Mouse (Mus musculus) limb, embryonic 12.5 days (tissue): ENCODE results near the gene Arid4a. TPM values are rescaled to one million over a fixed set of nuclear protein-coding genes. Genes with fewer than 3 reads are reported as not detected.

Experiments used
- ATAC-seq: fragments of 200-750 bp; cut with Nextera tagmentation; 2 replicates; pipeline ENCODE4 v1.8.0; 2017; ENCODE audit warnings: low read depth, moderate TSS enrichment; ENCODE audit not compliant: insufficient number of reproducible peaks, insufficient read depth, low FRiP score, low TSS enrichment
- H3K27ac ChIP-seq: fragments of 300-500 bp; sonication (generic); 2 replicates; pipeline ENCODE4 v1.5.1; 2016; ENCODE audit warnings: mild to moderate bottlenecking, moderate library complexity
- H3K27me3 ChIP-seq: fragments of 300-500 bp; sonication (generic); 2 replicates; pipeline ENCODE4 v1.6.1; 2016; ENCODE audit warnings: mild to moderate bottlenecking, moderate library complexity
- H3K36me3 ChIP-seq: fragments of 300-500 bp; sonication (generic); 2 replicates; pipeline ENCODE4 v1.6.1; 2016; ENCODE audit warnings: mild to moderate bottlenecking, moderate library complexity
- H3K4me1 ChIP-seq: fragments of 300-500 bp; sonication (generic); replicated peaks from 2 replicates; pipeline ENCODE4 v1.6.1; 2016
- H3K4me2 ChIP-seq: fragments of 300-500 bp; sonication (generic); 2 replicates; pipeline ENCODE4 v1.6.1; 2016; ENCODE audit warnings: mild to moderate bottlenecking, moderate library complexity
- H3K4me3 ChIP-seq: fragments of 300-500 bp; sonication (generic); replicated peaks from 2 replicates; pipeline ENCODE4 v1.5.1; 2016; ENCODE audit warnings: mild to moderate bottlenecking
- H3K9ac ChIP-seq: fragments of 300-500 bp; sonication (generic); replicated peaks from 2 replicates; pipeline ENCODE4 v1.6.1; 2016; ENCODE audit warnings: mild to moderate bottlenecking, moderate library complexity
- H3K9me3 ChIP-seq: fragments of 300-500 bp; sonication (generic); 2 replicates; pipeline ENCODE4 v1.6.1; 2016; ENCODE audit warnings: mild to moderate bottlenecking, moderate library complexity
- WGBS: fragments of 180-500 bp; shearing (Covaris S2); methylation state at CpG from one replicate; pipeline ENCODE4 v1.1.7; 2016; 5-methylcytosine and 5-hydroxymethylcytosine counted together
- polyA plus RNA-seq: library from polyadenylated mRNA; unstranded; fragments of >200 nt; fragmentation: Nextera tagmentation; extraction: Ambion mirVana; gene quantifications from 2 replicates; pipeline ENCODE4 v1.2.1, GENCODE M21; 2016

Gene Arid4a
- polyA plus RNA-seq, 1 experiment from 2014 or later = 39.3 TPM

DNA sequence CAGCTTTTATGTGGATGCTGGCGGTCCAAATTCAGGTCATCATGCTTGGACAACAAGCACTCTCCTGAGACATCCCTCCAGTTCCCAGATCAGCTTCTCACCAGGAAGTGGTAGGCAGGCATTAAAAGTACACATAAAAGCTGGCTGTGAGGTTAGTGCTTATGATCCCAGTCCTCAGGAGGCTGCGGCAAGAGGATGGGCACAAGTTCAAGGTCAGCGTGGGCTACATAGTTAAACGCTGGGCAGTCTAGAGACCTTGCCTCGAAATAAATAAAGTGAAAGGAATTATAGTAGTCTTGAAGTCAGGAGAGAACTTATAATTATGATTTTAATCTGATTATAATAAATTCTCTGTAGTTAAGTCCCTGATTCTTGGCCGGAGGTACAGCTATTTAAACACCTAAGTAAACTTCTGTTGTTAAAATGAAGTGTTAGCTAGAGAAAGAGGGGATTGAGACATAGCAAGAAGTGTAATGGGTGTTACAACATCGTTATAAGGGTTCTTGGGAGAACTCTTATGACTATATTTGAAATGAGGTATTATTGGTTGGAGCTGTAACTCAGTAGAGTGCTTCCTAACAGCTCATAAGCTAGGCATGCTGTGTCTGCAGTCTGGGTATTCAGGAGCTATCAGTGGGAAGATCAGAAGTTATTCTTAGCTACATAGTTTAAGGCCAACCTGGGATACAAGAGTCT is 30.8 kb upstream of the Arid4a start:
- no peak overlapping the region for H3K4me2 ChIP-seq
- H3K27ac ChIP-seq = no peak overlapping the region
- no peaks in the 10 kb centered on the region for H3K27me3 ChIP-seq
- 94% methylated on average over 7 of the region's 7 CpGs for WGBS
- H3K4me3 ChIP-seq = no peak overlapping the region
- H3K9me3 ChIP-seq = no peaks in the 10 kb centered on the region
- H3K4me1 ChIP-seq = no peaks in the 10 kb centered on the region
- H3K36me3 ChIP-seq = peaks cover 83% of the 10 kb centered on the region
- H3K9ac ChIP-seq = no peak overlapping the region
- ATAC-seq = no peak

DNA sequence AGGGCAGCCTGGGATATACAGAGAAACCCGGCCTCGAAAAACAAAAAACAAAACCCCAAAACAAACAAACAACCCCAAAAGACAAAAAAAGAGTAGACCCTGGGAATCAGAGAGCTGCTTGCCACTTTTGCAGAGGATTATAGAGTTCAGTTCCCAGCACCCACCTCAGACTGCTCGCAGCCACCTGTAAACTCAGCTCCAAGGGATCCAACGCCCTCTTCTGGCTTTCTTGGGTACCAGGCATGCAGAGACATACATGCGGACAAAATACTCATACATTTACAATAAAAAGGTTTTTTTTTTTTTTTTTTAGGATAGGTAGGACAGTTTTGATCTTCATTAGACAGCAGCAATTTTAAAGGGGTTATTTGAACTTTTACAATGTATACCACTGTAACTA is 18.6 kb upstream of the Arid4a start:
- H3K4me3 ChIP-seq = no peak overlapping the region
- H3K36me3 ChIP-seq = peaks cover 69% of the 10 kb centered on the region
- H3K9me3 ChIP-seq = no peaks in the 10 kb centered on the region
- WGBS = 88% methylated on average over 5 of the region's 5 CpGs
- no peak overlapping the region for H3K4me2 ChIP-seq
- H3K27me3 ChIP-seq = no peaks in the 10 kb centered on the region
- H3K27ac ChIP-seq = no peak overlapping the region
- no peak overlapping the region for H3K9ac ChIP-seq
- no peak for ATAC-seq
- H3K4me1 ChIP-seq = no peaks in the 10 kb centered on the region; the same call in 1 of the 2 replicates

DNA sequence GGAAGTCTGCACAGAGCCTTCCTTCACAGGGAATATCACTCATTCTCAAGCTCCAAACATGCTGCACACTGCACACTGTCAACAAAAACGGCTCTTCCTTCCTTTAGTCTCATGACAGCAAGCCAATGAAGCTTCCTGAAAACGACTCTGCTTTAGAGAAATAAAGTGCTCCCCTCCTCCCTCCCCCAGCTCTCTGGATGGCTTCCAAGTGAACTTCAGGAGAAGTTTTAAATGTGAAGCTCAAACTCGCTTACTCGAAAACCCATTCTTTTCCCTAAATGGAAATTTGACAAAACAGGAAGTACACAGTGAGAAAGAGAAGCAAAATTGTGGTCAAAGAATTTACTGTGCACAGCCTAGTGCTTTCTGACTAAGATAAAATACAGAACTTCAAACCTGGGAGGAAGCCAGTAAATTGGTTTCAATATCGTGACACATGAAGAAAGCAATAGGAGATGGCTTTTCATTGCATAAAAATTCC is 16.3 kb upstream of the Arid4a start:
- Histone ChIP-seq H3K4me1 (no peaks in the 10 kb centered on the region; the same call in 1 of the 2 replicates), H3K36me3 (peaks cover 66% of the 10 kb centered on the region), H3K4me3 (no peak overlapping the region), H3K9me3 (no peaks in the 10 kb centered on the region), H3K4me2 (no peak overlapping the region), H3K9ac (no peak overlapping the region), H3K27ac (no peak overlapping the region; the same call in 1 of the 2 replicates), H3K27me3 (no peaks in the 10 kb centered on the region)
- no peak for ATAC-seq
- WGBS = 60% methylated on average over 5 of the region's 5 CpGs

DNA sequence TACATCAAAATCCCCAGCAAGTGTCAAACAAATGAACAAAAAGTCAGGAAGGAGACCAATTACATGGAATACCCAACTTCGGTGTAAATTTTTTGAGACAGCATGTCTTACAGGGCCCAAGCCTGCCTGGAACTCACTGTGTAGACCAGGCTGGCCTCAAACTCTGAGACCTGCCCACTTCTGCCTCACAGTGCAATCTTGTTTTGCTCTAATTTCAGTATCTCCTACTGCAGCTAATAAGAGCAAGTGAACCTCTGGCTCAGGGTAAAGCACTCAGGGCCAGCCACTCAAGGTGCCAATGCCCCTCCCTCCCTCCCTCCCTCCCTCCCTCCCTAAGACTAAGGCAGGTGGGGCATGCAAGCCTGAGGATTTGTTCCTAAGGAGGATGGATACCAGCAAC is 15.4 kb upstream of the Arid4a start:
- H3K36me3 ChIP-seq = peaks cover 69% of the 10 kb centered on the region

DNA sequence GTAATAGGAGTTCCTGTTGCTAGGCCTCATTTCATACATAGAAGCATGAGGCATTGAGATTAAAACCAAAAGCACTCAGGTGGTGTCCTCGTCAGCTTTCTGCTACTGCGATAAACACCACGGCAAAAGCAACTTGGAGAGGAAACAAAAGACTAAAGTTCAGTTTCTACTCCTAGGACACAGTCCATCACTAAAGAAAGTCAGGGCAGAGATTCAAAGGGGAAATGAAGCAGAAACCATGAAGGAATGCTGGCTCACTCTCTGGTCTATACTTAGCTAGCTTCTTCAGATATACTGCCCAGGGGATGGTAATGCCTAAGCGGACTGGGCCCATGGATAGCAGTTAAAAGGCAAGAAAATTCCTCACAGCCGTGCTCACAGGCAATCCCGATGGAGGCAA is 14.3 kb upstream of the Arid4a start:
- Histone ChIP-seq H3K36me3 (peaks cover 68% of the 10 kb centered on the region), H3K27me3 (no peaks in the 10 kb centered on the region), H3K27ac (peak overlapping the region; percentile 17; the same call in 1 of the 2 replicates), H3K4me1 (no peaks in the 10 kb centered on the region; the same call in 1 of the 2 replicates), H3K4me2 (no peak overlapping the region), H3K9ac (no peak overlapping the region), H3K9me3 (no peaks in the 10 kb centered on the region), H3K4me3 (no peak overlapping the region)
- ATAC-seq = no peak
- WGBS = 71% methylated on average over 6 of the region's 6 CpGs

More for the DNA sequence above, 15.4 kb upstream of the Arid4a start:
- H3K4me3 ChIP-seq = no peak overlapping the region
- H3K4me1 ChIP-seq = no peaks in the 10 kb centered on the region; the same call in 1 of the 2 replicates
- no peak overlapping the region for H3K9ac ChIP-seq
- H3K9me3 ChIP-seq = no peaks in the 10 kb centered on the region
- WGBS = 91% methylated on average over 1 of the region's 1 CpGs
- no peak for ATAC-seq
- no peaks in the 10 kb centered on the region for H3K27me3 ChIP-seq
- no peak overlapping the region for H3K27ac ChIP-seq
- H3K4me2 ChIP-seq = no peak overlapping the region

DNA sequence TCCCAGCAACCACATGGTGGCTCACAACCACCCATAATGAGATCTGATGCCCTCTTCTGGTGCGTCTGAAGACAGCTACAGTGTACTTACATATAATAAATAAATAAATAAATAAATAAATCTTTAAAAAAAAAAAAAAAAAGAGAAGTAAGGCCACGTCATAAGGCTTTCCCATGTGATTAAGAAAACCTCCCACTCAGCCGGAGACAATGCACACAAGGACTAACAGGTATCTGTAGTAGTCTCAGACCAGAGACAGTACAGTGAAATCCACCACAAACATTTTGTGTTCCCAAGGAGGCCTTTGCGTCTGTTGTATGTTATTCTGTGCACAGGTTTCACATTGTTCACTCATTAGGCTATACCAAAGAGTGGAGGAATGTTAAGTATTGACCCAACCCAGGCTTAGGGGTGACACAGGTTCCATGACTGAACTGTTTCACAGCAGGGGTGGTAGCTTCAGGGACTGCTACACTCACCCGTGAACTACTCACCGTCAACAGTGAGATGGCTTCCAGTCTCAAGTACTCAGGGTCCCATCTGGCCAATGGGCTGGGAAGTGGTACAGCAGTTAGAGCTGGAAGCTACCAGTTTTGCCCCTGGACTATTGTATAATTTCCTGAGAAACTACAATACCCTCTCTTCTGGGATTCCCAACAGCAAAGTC is 11.9 kb upstream of the Arid4a start:
- 86% methylated on average over 5 of the region's 6 CpGs for WGBS
- H3K36me3 ChIP-seq = peaks cover 67% of the 10 kb centered on the region
- ATAC-seq = no peak

DNA sequence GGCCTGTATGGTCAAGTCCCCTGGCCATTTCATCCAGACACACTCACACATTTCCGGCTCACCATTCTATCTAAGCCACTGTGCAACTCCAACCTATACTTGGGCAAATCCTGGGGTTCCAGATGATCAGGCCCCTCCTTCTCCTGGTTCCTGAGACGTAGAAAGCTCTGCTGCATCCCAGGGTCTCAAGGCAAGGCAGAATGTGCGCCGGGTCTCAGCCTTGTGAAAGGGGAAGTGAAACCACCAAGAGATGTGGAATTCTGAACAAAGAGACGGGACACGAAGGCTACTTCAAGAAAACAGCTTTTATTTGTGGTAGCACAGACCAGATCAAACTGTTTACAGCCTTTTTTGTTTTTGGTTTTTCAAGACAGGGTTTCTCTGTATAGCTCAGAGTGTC is 9.6 kb upstream of the Arid4a start:
- H3K27me3 ChIP-seq = no peaks in the 10 kb centered on the region
- H3K36me3 ChIP-seq = peaks cover 73% of the 10 kb centered on the region

More for the DNA sequence above, 11.9 kb upstream of the Arid4a start:
- H3K4me1 ChIP-seq = no peaks in the 10 kb centered on the region; the same call in 1 of the 2 replicates
- no peak overlapping the region for H3K9ac ChIP-seq
- no peak overlapping the region for H3K4me3 ChIP-seq
- H3K27me3 ChIP-seq = no peaks in the 10 kb centered on the region
- H3K9me3 ChIP-seq = no peaks in the 10 kb centered on the region
- no peak overlapping the region for H3K27ac ChIP-seq
- H3K4me2 ChIP-seq = no peak overlapping the region

DNA sequence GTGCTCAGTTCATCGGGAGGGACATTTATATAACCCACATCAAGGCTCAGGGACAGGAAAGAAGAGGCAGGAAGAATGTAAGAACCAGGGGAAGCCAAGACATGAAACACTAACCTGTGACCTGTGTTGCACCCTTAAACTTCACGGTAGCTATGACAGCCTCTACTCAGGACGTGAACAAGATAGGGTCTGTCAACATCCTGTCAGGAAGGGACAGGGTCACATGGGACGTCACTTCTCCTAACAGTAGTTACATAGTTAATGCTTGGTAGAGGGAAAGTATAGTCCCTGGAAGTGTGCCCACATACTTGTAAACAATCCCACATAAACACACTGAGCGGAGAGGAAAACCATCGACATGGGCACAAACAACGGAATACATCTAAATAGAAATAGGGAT is 8.9 kb upstream of the Arid4a start:
- 90% methylated on average over 7 of the region's 7 CpGs for WGBS
- H3K27me3 ChIP-seq = no peaks in the 10 kb centered on the region
- no peak overlapping the region for H3K9ac ChIP-seq
- H3K4me3 ChIP-seq = no peak overlapping the region
- no peaks in the 10 kb centered on the region for H3K4me1 ChIP-seq
- no peak overlapping the region for H3K27ac ChIP-seq
- H3K4me2 ChIP-seq = no peak overlapping the region
- peaks cover 76% of the 10 kb centered on the region for H3K36me3 ChIP-seq
- H3K9me3 ChIP-seq = no peaks in the 10 kb centered on the region
- ATAC-seq = no peak

More for the DNA sequence above, 9.6 kb upstream of the Arid4a start:
- H3K9ac ChIP-seq = no peak overlapping the region
- H3K9me3 ChIP-seq = no peaks in the 10 kb centered on the region
- 94% methylated on average over 6 of the region's 6 CpGs for WGBS
- ATAC-seq = no peak
- H3K4me2 ChIP-seq = no peak overlapping the region
- no peak overlapping the region for H3K27ac ChIP-seq
- no peaks in the 10 kb centered on the region; the same call in 1 of the 2 replicates for H3K4me1 ChIP-seq
- H3K4me3 ChIP-seq = no peak overlapping the region

DNA sequence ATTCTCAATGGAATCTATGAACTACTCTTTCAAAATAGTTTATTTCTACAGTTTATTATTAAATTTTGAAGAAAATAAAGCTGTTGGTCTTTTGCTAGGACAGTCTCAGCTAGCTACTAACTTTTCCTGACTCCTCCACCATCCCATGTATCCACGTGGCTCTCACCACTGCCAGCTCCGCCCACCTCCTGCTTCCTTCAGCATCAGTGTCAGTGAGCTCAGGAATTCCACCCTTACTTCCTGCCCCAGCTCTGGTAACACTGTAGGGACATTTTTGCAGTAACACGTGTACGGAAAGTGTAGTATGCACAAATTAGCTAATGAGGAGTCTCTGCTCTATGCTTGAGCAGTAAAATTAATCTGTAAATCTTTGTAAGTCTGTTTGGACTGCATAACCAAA is 6.0 kb upstream of the Arid4a start:
- H3K9me3 ChIP-seq = no peaks in the 10 kb centered on the region
- H3K9ac ChIP-seq = no peak overlapping the region
- 64% methylated on average over 4 of the region's 4 CpGs for WGBS
- ATAC-seq = no peak
- no peaks in the 10 kb centered on the region for H3K27me3 ChIP-seq
- no peak overlapping the region for H3K4me2 ChIP-seq
- H3K4me1 ChIP-seq = peaks cover 13% of the 10 kb centered on the region; the same call in 1 of the 2 replicates
- peaks cover 66% of the 10 kb centered on the region for H3K36me3 ChIP-seq
- H3K4me3 ChIP-seq = no peak overlapping the region
- H3K27ac ChIP-seq = no peak overlapping the region

DNA sequence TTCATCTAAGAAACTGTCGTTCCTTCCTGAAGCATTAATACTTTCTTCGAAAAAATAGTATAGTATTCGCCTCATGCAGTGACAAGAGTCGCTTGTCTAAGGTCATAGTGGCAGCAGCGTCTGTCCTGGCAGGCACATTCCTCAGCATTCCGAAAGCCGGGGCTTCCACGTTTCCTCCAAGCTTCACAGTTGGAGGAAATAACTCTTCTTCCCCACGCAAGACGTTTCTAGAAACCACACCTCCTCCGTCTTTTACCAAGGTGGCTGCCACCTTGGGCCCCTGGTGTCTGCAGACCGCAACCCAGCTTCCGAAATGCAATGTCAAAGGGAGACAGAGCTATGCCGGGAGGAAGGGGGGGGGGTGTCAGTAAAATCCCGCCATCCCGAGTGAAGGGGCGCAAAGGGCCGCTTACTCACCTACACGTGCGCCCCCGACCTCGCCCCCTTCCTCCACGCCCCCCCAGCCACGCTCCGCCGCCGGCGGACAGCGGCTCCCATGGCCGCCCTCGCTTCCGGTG is 886 bp upstream of the Arid4a start:
- Histone ChIP-seq H3K36me3 (peaks cover 28% of the 10 kb centered on the region), H3K4me2 (peak overlapping the region; percentile 74), H3K27ac (peak overlapping the region; percentile 98), H3K9me3 (no peaks in the 10 kb centered on the region), H3K27me3 (no peaks in the 10 kb centered on the region), H3K4me1 (peaks cover 17% of the 10 kb centered on the region; the same call in 1 of the 2 replicates), H3K4me3 (peak overlapping the region; percentile 98), H3K9ac (peak overlapping the region; percentile 84)
- ATAC-seq = no peak; the same call in 1 of the 2 replicates
- under 1% methylated on average over 29 of the region's 32 CpGs for WGBS

DNA sequence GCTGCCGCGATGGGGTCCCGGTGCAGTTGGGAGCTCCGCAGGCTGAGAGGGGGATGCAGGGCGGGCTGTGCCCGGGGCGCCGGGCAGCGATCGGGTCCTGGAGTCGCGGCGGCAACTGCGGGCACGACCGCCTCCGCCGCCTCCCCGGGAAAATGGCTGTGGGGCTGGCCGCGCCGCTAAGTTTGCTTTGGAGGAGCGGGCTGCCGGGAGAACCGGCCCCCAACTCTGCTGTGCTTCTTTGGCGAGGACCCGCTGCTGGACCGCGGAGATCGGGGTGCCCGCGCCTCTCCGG is 367 bp downstream of the Arid4a start:
- ATAC-seq = no peak
- H3K27ac ChIP-seq = peak overlapping the region; percentile 98
- peak overlapping the region; percentile 90 for H3K9ac ChIP-seq
- peak overlapping the region; percentile 65 for H3K4me2 ChIP-seq
- under 1% methylated on average over 33 of the region's 33 CpGs for WGBS
- H3K9me3 ChIP-seq = no peaks in the 10 kb centered on the region
- no peaks in the 10 kb centered on the region for H3K27me3 ChIP-seq
- peak overlapping the region; percentile 98 for H3K4me3 ChIP-seq
- H3K4me1 ChIP-seq = peaks cover 17% of the 10 kb centered on the region; the same call in 1 of the 2 replicates
- peaks cover 33% of the 10 kb centered on the region for H3K36me3 ChIP-seq
